In the genomic region with DNA sequence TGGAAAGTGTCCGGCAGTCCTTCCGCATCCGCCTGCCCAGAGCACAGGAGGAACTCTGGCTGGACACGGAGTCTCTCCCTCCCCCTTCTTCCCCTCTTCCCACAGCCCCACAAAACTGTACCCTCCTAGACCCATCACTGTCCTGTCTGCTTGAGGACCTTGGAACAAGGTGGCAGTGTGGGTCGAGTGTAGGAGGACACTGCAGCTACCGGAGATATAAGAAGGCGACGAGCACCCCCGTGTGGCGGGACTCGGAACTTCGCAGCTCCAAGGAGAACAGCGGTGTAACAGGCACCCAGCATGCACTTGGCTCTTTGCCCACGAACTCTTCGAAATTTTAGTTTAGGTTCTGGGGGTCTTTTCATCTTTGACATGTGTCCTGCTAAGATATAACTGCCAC, we compare ENCODE assay signal across 8 mouse cellular contexts. TPM values are rescaled to one million over a fixed set of nuclear protein-coding genes. Genes with fewer than 3 reads are reported as not detected.
DNase-seq lines count a peak whose midpoint lies in the region; ATAC-seq lines count a peak whose summit lies in the region.

No protein-coding gene starts in this region.

- WGBS in intestine, embryonic 15.5 days, result 12% methylated on average over 15 of the region's 15 CpGs
- WGBS in midbrain, embryonic 10.5 days, result 12% methylated on average over 15 of the region's 15 CpGs

- no peak overlapping the region for H3K9ac ChIP-seq in intestine, embryonic 15.5 days

- peak; percentile 90 for ATAC-seq in intestine, embryonic 15.5 days

- no peaks in the 10 kb centered on the region for H3K27me3 ChIP-seq in intestine, embryonic 15.5 days (replicated peaks)
- H3K27me3 ChIP-seq in midbrain, embryonic 10.5 days (ENCODE audit: low read depth, poor library complexity, severe bottlenecking), result no peaks in the 10 kb centered on the region

- DNase-seq in adrenal gland, adult 18-20 months (ENCODE audit: low spot score in 2 of 2), result peak; percentile 87 to 90
- peak; percentile 91 for DNase-seq in embryo, embryonic 11 days
- peak; percentile 81 to 90 for DNase-seq in gastrocnemius, postnatal 36 days
- peak; percentile 73 to 82 for DNase-seq in left cerebral cortex, postnatal 36 days (ENCODE audit: low spot score in 2 of 2)
- peak; percentile 92 for DNase-seq in midbrain, embryonic 10.5 days (ENCODE audit: low spot score)
- peak; percentile 72 to 78 for DNase-seq in right cerebral cortex, postnatal 36 days (ENCODE audit: low spot score in 2 of 2)
- DNase-seq in yolk sac, embryonic 10.5 days (ENCODE audit: low spot score), result peak; percentile 75

- H3K4me2 ChIP-seq in intestine, embryonic 15.5 days (replicated peaks), result peak overlapping the region; percentile 55

- no peaks in the 10 kb centered on the region for H3K4me1 ChIP-seq in intestine, embryonic 15.5 days (replicated peaks)
- peaks cover 14% of the 10 kb centered on the region for H3K4me1 ChIP-seq in midbrain, embryonic 10.5 days

- H3K9me3 ChIP-seq in intestine, embryonic 15.5 days, result no peaks in the 10 kb centered on the region
- no peaks in the 10 kb centered on the region for H3K9me3 ChIP-seq in midbrain, embryonic 10.5 days (replicated peaks)

- peak overlapping the region; percentile 20; the same call in 1 of the 2 replicates for H3K4me3 ChIP-seq in intestine, embryonic 15.5 days (replicated peaks)
- peak overlapping the region; percentile 28 for H3K4me3 ChIP-seq in midbrain, embryonic 10.5 days

- H3K36me3 ChIP-seq in intestine, embryonic 15.5 days, result no peaks in the 10 kb centered on the region
- H3K36me3 ChIP-seq in midbrain, embryonic 10.5 days, result no peaks in the 10 kb centered on the region

- intact Hi-C loops in gastrocnemius, postnatal 36 days (cut with DNase I), result no loop called here
- intact Hi-C loops in left cerebral cortex, postnatal 36 days (cut with DNase I), result loop anchor here (10.0 kb wide), 1 partner anchor 110 kb away; no protein-coding TSS in a partner anchor

- H3K27ac ChIP-seq in intestine, embryonic 15.5 days, result no peak overlapping the region
- no peak overlapping the region for H3K27ac ChIP-seq in midbrain, embryonic 10.5 days (replicated peaks)

RNA-seq across cellular contexts. Expression of a gene that starts 23.0 kb away (rescaled TPM):
- 10 to 100 TPM in 1 of 2 experiments, 1 to 10 TPM in 1; 9.8 to 11.2 TPM for total RNA-seq in adrenal gland, adult 18-20 months (2021)
- total RNA-seq in gastrocnemius, postnatal 36 days (2021), result 1 to 10 TPM; 3.6 to 4.3 TPM
- 12.9 and 13.5 TPM in 2 replicates for polyA plus RNA-seq in intestine, embryonic 15.5 days (2015; fragmentation: Nextera tagmentation; extraction: Ambion mirVana)
- total RNA-seq in left cerebral cortex, postnatal 36 days (2021), result 10 to 100 TPM; 10.8 to 13.3 TPM
- polyA plus RNA-seq in midbrain, embryonic 10.5 days (2016; fragmentation: Nextera tagmentation; extraction: Ambion mirVana), result 25.7 and 32.7 TPM in 2 replicates

RNA-seq across cellular contexts. Expression of a gene that starts 24.7 kb away (rescaled TPM):
- total RNA-seq in adrenal gland, adult 18-20 months (2021), result not detected
- not detected for total RNA-seq in gastrocnemius, postnatal 36 days (2021)
- polyA plus RNA-seq in intestine, embryonic 15.5 days (2015; fragmentation: Nextera tagmentation; extraction: Ambion mirVana), result 0.40 and 0.68 TPM in 2 replicates
- total RNA-seq in left cerebral cortex, postnatal 36 days (2021), result 1 to 10 TPM in 1 of 2 experiments, under 1 TPM in 1; 0.72 to 1.0 TPM
- polyA plus RNA-seq in midbrain, embryonic 10.5 days (2016; fragmentation: Nextera tagmentation; extraction: Ambion mirVana), result not detected in 2 replicates

RNA-seq across cellular contexts. Expression of a gene that starts 28.3 kb away (rescaled TPM):
- total RNA-seq in adrenal gland, adult 18-20 months (2021), result 1,000 to 10,000 TPM; 1,371 to 4,495 TPM
- total RNA-seq in gastrocnemius, postnatal 36 days (2021), result 100 to 1,000 TPM; 195 to 294 TPM
- polyA plus RNA-seq in intestine, embryonic 15.5 days (2015; fragmentation: Nextera tagmentation; extraction: Ambion mirVana), result 10,966 and 11,197 TPM in 2 replicates
- total RNA-seq in left cerebral cortex, postnatal 36 days (2021), result 100 to 1,000 TPM; 345 to 363 TPM
- 3,984 and 4,102 TPM in 2 replicates for polyA plus RNA-seq in midbrain, embryonic 10.5 days (2016; fragmentation: Nextera tagmentation; extraction: Ambion mirVana)

RNA-seq across cellular contexts. Expression of a gene that starts 37.8 kb away (rescaled TPM):
- total RNA-seq in adrenal gland, adult 18-20 months (2021), result not detected
- not detected for total RNA-seq in gastrocnemius, postnatal 36 days (2021)
- 3.0 and 3.3 TPM in 2 replicates for polyA plus RNA-seq in intestine, embryonic 15.5 days (2015; fragmentation: Nextera tagmentation; extraction: Ambion mirVana)
- not detected for total RNA-seq in left cerebral cortex, postnatal 36 days (2021)
- polyA plus RNA-seq in midbrain, embryonic 10.5 days (2016; fragmentation: Nextera tagmentation; extraction: Ambion mirVana), result 5.8 and 6.6 TPM in 2 replicates

RNA-seq across cellular contexts. Expression of a gene that starts 41.3 kb away (rescaled TPM):
- total RNA-seq in adrenal gland, adult 18-20 months (2021), result 1,000 to 10,000 TPM; 1,892 to 5,977 TPM
- total RNA-seq in gastrocnemius, postnatal 36 days (2021), result 100 to 1,000 TPM; 252 to 350 TPM
- 4,064 and 4,369 TPM in 2 replicates for polyA plus RNA-seq in intestine, embryonic 15.5 days (2015; fragmentation: Nextera tagmentation; extraction: Ambion mirVana)
- 100 to 1,000 TPM; 361 to 431 TPM for total RNA-seq in left cerebral cortex, postnatal 36 days (2021)
- 2,199 and 2,239 TPM in 2 replicates for polyA plus RNA-seq in midbrain, embryonic 10.5 days (2016; fragmentation: Nextera tagmentation; extraction: Ambion mirVana)
